Mouse (Mus musculus): ENCODE measurements around the gene Enkd1.

GRCm38 (mm10) chr8:105692449-105693182, 15.4 kb downstream of the Enkd1 start:
- TF ChIP-seq POLR2A (IDR thresholded peaks at IDR 0.05; ENCODE audit: control insufficient read depth in 1 of 2, insufficient read depth in 1 of 2, low read depth in 1 of 2, low read length in 2 of 2, poor library complexity in 1 of 2): no peak
- no peak for TF ChIP-seq CTCF (IDR thresholded peaks at IDR 0.05 in 2 of 3, conservative IDR thresholded peaks at IDR 0.05 in 1 of 3; ENCODE audit: control insufficient read depth in 1 of 3, insufficient read depth in 1 of 3, low read depth in 2 of 3, low read length in 3 of 3, poor library complexity in 1 of 3, severe bottlenecking in 1 of 3)
- no peak for TF ChIP-seq SMC3 (IDR thresholded peaks at IDR 0.05; ENCODE audit: low read depth, low read length)
- TF ChIP-seq EP300 (IDR thresholded peaks at IDR 0.05; ENCODE audit: low read depth in 1 of 2, low read length in 2 of 2): no peak
- no peak for TF ChIP-seq ZMIZ1 (IDR thresholded peaks at IDR 0.05; ENCODE audit: low read depth, low read length)
- TF ChIP-seq CHD1 (IDR thresholded peaks at IDR 0.05; ENCODE audit: low read depth, low read length): no peak
- TF ChIP-seq GABPA (IDR thresholded peaks at IDR 0.05; ENCODE audit: low read depth, low read length): no peak
- TF ChIP-seq ZC3H11A (IDR thresholded peaks at IDR 0.05; ENCODE audit: low read depth, low read length): no peak
- no peak for TF ChIP-seq ZKSCAN1 (IDR thresholded peaks at IDR 0.05; ENCODE audit: low read depth, low read length)
- no peak for TF ChIP-seq KAT2A (conservative IDR thresholded peaks at IDR 0.05; ENCODE audit: low read depth, low read length)
- TF ChIP-seq ELF1 (IDR thresholded peaks at IDR 0.05; ENCODE audit: low read depth, low read length): no peak
- no peak for TF ChIP-seq GATA1 (IDR thresholded peaks at IDR 0.05; ENCODE audit: low read depth, low read length)
- TF ChIP-seq NELFE (IDR thresholded peaks at IDR 0.05; ENCODE audit: low read depth, low read length): no peak

Measured in MEL (cell line).